Mouse (Mus musculus): ENCODE results near the gene Gpx7.

DNA sequence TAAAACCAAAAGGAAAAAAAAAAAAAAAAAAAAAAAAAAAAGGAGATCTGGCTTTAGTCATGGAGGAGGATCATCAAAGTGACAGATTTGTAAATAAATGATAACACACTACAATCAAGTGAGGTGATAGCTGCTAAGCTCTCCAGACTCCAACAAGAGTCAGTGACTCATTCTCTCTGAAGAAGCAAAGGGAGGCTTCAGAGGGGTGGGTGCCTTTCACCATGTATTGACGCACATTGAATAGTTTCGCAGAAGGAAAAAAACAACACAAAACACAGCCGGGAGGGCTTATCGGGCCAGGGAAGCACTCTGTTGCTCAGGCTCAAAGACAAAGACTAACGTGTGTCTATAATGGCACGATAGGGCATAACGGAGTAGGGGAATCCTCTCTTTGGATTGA lies 41.3 kb upstream of the Gpx7 start:
- TF ChIP-seq EP300 (optimal IDR thresholded peaks at IDR 0.05): no peak
- no peak for TF ChIP-seq CTCF (IDR thresholded peaks at IDR 0.05; ENCODE audit: low read depth)
